Mouse (Mus musculus) natural killer cell, adult 2 months (primary cell): ENCODE results near the gene Rsph3b.

Experiments
- DNase-seq, 2 experiments: peaks; one replicate each; pipeline ENCODE4 v3.0.0; 2022; ENCODE audit warnings: low spot score in 2 of 2

Rsph3b gene

GRCm38 (mm10) chr17:6864869-6865268, 83.6 kb downstream of the Rsph3b start:
- DNase-seq = no peak

- no peak for DNase-seq
These were observed 85.0 kb downstream of the Rsph3b start for GRCm38 (mm10) chr17:6863521-6863920.

- DNase-seq = peak; percentile 21 to 41
These were observed 86.3 kb downstream of the Rsph3b start for GRCm38 (mm10) chr17:6862040-6862780.

- DNase-seq = peak; percentile 38 to 44
These were observed 87.1 kb downstream of the Rsph3b start for GRCm38 (mm10) chr17:6861181-6862039.

- no peak for DNase-seq
These were observed 88.0 kb downstream of the Rsph3b start for GRCm38 (mm10) chr17:6860491-6860897.

GRCm38 (mm10) chr17:6860067-6860466, 88.4 kb downstream of the Rsph3b start:
- no peak for DNase-seq
